Mouse (Mus musculus): ENCODE data around the gene Sec23ip.
A peak's percentile ranks its signal among the peaks of the same experiment; 100 is the strongest.
"Not testable (repeated sequence)": the region's sequence is repeated elsewhere in the genome, so short reads cannot be mapped to it uniquely, and the experiment has no call there.

Gene Sec23ip

DNA sequence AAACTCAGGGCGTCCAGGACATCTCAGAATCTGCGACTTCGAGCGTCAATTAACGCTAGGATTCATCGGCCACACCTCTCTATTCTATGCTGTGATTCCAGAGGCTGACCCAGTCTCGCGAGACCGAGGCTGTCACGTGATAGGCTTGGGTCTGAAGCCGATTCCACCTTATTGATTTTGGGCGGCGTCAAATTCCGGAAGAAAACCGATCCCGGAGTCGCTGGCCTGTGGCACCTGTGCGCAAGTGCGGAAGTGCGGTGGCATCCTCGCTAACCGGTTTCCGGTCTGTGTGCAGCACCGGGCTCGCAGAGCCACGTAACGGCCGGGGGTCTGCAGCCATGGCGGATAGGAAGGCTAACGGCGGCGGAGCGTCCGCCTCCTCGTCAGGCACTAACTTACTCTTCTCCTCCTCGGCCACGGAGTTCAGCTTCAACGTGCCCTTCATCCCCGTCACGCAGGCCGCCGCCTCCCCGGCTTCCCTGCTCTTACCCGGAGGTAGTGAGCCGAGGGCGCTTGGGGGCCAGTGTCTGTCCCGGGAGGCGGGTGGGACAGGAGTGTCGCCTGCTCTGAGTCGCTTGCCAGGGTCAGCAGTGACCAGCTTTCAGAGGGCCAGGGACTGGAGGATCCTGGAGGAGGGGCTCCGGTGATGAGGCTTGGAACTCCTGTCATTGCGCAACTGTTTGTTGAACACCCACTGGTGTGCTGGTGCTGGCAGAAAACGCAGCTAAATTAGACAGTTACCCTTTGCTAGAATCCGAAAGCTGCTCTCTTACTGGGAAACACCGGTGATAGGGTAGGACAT is at the start of gene Sec23ip:
TSS of gene Sec23ip (plus strand) at position 260 of the 802 bp plus-strand sequence.
- DNase-seq (ENCODE audit: low read depth, low spot score), result peak; percentile 97

DNA sequence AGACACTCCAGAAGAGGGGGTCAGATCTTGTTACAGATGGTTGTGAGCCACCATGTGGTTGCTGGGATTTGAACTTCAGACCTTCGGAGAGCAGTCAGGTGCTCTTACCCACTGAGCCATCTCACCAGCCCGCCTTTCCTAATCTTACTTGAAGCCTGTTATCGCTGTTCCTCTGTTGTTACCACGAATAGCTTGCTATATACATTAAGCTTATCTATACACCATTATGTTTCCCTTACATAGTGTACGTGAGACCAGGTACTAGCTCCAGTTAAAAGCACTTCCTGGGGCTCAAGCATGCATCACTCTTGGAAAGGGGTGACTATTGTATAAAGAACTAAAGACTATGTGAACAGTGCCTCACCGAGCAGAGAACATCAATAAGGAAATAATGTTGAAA is 44.8 kb upstream of the Sec23ip start:
- DNase-seq (ENCODE audit: low read depth, low spot score), result not testable (repeated sequence)

DNA sequence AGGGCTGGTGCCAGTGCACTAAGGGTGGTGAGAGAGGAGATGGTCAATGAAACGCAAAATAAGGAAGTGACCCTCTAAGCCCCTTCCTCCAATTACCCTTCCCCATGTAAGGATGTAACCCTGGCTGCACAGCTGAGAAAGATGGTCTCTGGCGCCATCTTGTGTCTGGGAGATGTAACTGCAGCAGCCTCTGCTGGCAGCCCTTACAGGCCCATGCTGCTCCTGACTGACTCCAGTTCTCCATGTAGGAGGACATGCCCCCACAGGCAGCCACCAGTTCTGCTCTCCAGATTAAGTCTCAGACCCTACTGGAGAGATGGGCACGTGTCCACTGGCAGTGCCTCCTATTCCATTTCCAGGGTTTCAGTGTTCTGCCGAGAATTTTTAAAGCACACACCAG is 39.0 kb upstream of the Sec23ip start:
- DNase-seq (ENCODE audit: low read depth, low spot score), result peak; percentile 46

DNA sequence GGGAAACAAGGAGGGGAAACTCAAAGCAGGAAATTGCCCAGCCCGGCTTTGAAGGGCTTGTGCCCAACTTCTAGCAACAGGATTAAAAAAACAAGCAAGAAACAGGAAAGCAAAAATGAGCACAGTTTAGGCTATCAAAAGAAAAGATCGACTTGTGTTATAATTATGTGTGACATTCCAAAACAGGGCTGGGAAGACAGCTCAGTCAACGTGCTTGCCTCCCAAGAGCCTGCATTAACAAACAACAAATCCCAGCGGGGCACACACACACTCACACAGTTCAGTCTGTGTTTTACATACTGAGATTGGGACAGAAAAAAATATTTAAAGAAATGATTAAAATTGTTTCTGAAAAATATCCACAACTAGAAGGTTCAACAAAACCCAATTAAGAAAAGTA is 26.8 kb upstream of the Sec23ip start:
- no peak for DNase-seq (ENCODE audit: low read depth, low spot score)

DNA sequence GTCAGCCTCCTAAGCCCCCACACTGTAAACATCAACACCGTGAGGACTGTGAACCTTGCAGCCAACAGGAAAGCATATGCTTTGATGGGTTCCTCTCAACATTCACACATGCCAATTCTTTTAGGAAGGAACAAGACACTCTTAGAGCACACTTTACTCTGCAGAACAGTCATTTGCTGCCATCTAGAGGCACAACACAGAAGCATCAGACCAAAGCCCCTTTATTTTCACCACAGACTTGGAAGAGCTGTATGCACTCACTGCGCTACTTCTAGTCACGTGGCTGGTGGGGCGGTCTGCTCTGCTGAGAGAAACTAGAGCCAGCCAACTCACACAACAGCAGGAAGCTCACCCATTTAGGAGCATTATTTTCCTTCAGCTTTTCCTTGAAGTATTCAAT is 20.0 kb upstream of the Sec23ip start:
- peak; percentile 56 for DNase-seq (ENCODE audit: low read depth, low spot score)

DNA sequence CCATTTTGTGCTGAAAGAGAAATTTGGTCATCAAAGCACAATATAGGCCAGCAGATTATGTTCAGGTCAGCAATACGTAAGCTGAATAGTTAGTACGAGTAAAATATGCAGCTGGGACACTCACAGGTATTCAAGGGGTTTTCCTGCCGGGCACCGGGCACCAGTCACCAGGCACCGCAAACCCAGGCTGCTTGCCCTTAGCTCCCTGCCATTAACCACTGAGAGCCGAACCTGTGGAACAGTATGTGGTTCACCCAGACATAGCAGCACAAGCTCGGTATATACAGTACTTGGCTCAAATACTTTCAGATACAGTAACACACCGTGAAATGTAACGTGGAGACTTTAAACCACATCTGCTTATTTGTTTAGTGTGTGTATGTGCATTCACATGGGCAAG is 19.6 kb upstream of the Sec23ip start:
- no peak for DNase-seq (ENCODE audit: low read depth, low spot score)

DNA sequence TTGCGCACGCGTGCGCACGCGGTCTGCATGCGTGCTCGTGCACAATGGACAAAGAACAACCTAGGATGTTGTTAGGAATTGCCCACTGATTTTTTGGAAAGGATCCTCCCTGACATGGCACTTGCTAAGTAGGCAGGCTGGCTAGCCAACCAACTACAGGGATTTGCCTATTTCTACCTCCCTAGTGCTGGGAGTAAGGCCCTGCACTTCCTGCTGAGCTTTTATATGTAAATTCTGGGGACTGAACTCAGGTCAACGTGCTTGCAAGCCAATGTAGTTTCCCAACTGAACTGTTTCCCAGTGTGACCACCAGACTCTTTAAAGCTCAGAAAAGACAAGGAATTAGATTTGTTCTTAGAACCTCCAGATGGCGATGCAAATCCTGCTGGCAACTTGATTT is 17.7 kb upstream of the Sec23ip start:
- DNase-seq (ENCODE audit: low read depth, low spot score), result no peak

DNA sequence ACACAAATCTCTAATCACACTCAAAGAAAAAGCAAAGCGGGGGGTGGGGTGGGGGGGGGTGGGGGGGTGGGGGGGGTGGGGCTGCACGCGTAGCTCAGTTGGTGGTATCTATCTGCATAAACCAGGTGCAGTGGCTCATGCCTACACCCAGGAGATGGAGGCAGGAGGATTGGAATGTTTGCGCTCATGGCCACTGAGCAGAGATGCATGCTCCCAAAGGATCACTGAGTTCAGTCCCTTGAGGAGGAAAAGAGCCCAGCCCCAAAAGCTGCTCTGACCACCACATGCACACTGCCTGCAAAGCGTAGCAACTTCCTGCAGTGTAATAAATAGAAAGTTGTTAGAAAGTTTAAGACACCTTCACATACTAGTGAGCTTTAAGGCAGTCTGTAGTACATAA is 17.0 kb upstream of the Sec23ip start:
- DNase-seq (ENCODE audit: low read depth, low spot score), result no peak

DNA sequence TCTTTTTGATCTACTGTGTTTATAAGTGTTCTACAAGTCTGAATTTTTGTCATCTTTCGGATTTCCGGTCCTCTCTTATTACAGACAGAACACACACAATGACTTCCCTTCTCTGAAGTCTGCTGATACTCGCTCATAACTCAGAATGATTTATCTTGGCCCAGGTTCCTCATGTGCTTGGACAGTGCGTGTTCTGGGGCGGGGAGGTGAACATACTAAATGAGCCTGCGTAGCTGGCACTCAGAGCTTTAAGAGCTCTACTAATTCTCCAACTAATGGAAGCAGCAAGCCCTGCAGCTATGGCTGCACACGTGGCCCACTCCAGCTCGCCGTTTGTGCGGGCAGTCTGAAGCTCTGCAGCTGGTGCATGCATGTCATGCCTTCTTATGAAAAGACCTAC is 16.0 kb upstream of the Sec23ip start:
- DNase-seq (ENCODE audit: low read depth, low spot score), result no peak

DNA sequence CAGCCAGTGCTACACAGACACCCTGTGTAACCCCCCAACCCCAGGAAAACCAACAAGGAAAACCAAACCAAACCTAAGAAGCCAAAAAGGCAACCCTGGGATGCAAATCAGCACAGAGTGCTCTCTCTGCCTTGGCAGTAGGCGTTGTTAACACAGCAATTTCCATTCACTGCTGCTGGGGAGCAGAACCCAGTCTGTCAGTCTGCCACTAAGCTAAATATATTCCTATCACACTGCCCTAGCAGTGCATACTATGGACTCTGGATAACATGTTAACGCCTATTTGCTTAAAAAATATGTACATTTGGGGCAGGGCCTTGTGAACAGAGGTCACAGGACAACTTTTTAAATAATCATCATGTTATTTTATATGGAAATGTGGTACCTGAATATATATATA is 13.2 kb upstream of the Sec23ip start:
- DNase-seq (ENCODE audit: low read depth, low spot score), result no peak

DNA sequence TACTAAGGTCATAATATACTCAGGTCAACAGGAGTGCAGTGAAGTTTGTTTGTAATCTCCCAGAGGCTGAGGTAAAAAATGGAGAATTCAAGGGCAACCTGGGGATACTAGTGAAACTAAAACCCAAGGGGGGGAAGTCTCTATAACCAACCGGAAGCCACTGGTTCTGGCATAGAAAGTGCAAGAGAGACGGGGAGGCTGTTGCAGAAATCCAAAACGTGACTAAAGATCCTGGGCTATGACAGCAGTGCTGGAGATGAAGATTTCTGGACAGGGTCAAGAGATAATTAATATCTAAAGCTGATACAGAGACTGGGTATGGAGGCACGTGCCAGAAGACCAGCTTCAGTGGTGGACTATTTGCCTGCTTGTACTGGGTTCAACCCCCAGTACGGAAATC is 6.7 kb upstream of the Sec23ip start:
- DNase-seq (ENCODE audit: low read depth, low spot score), result no peak

DNA sequence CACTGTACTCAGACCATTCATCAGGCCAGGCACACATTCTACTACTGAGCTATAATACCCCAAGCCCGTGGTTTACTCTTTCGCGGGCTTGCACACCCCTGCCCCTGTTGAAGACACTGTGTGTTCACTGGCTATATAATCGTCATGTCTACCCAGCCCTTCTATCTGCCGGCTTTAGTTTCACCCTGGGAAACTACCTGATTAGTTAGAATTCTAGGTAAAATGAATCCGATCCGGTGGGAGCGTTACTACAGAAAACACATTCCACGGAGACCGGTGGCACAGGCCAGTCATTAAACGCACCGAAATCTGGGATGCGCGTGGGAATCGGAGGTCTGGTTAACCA is 5.7 kb upstream of the Sec23ip start:
- DNase-seq (ENCODE audit: low read depth, low spot score), result no peak

DNA sequence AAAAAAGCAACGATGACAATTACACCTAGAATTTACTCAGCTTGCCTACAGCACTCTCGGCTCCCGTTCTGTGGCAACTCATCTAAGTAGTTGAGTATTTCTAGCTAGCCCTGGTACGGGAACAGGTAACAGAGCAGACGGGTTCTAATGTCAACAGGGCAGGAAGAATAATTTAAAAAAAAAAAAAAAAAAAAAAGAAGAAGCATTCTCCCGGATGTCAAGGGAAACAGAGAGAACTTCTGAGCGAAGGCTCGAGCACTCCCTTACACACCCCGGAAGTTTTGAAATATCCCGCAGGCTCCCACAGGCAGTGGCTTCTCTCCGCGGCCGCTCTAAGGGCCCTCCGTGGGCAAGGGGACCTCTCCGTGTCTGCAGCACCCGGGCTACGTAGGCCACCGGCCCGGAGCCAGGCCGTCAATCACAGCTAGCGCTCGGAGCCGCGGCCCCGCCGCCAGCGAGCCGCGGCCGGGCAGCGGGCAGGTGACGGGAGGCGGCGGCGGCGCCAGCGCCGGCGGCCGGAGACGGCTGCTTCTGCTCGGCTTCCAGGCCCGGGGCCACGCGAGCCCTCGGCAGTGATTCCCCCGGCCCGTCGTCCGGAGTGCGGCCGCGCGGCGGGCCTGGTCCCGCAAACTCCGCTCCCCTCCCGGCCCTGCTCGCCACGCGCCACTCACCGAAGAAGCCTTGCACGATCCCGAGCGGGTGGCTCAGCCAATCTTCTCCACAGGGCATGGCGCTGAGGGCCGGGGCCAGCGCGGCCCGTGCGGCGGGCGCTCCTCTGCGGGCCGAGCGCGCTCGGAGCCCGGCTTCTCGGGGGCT is 5.1 kb upstream of the Sec23ip start:
- no peak for DNase-seq (ENCODE audit: low read depth, low spot score)

DNA sequence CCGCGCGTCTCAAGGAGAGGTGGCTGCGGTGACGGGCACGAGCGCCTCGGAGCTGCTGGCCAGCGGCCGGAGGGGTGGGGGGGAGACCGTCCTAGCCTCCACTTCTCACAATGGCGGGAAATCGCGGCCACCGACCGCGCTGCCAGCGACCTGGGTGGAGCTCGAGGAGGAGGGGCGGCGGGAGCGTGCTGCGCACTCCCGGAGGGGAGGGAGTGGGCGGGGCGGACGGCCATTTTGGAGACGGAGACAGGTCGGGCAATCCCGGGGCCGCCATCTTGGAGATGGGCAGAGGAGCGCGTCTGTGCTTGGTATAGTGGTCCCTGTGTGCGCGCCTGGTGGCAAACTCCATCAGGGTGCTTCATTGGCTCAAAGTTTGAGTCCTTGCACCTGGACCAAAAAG is 4.4 kb upstream of the Sec23ip start, which contains the start of gene Mcmbp:
TSS of gene Mcmbp (minus strand) at position 162 of the 400 bp plus-strand sequence.
- DNase-seq (ENCODE audit: low read depth, low spot score), result peak; percentile 88

DNA sequence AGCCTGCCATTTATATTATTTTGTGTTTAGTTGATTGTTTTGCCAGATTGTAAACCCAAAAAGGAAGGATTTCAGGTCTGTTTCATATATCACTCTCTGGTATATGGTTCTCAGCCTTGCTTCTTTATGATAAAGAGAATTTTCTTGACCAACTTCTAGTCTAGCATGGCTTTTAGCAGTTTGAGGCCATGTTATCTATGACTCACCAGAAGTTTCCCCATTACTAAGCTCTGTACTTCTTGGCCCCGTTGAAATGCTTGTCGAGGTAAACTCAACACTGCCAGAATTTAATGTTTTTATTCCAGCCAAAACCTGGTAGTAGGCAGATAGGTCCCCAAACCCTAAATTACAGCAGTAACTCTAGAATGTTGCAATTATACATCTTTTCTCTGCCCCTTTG is 845 bp upstream of the Sec23ip start:
- DNase-seq (ENCODE audit: low read depth, low spot score), result no peak

DNA sequence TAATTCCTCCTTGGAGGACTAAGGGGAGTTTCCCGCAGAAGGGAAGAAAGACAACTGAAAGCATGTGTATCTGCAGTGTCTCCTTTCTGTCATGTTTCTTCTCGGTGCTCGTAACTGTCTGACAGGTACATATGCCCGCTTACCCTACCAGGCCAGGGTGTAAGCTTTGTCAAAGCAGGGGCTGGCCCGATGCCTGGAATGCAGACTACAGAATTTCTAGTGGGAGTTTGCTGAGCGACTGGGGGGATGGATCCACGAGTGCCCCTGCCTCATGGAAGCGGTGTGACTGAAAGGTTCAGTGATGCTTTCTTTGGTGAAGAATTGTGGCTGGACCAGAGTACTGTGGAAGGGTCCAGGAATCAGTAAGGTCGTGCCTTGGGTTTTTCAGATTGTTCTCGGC is 1.4 kb downstream of the Sec23ip start:
- DNase-seq (ENCODE audit: low read depth, low spot score), result no peak

DNA sequence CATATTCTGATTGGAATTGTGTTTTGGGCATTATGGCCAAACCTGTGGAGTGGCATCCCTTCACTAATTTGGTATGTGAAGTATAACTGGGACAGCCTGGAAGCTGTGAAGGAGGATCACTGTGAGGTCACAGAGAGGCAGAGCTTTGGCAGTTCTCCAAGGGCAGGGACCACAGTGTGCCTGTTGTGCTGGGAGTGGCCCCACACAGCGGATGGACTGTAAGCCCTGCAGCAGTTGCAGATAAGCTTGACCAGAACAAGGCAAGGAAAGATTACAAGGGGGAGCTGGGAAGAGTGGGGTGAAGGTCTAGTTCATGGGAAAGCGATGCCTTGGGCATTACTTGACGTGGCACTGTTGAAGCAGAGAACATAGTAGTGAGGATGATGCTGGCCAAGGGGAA is 4.0 kb downstream of the Sec23ip start:
- DNase-seq (ENCODE audit: low read depth, low spot score), result no peak

DNA sequence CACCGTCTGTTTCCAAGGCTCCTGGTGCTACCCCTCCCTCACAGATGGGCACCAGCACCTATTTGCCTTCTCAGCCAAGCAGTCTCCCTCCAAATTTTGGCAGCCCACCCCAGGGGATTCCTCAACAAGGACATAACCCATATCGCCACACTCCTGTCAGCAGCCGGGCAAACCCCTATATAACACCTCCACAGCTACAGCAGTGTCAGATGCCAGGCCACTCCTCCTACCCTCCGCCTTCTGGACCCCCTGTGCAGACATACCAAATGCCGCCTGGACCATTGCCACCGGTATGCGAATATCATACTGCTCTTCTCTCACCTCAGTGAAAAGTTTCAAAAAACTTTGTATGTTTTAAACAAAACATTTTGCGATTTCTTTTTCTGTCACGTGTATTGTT is 5.6 kb downstream of the Sec23ip start:
- DNase-seq (ENCODE audit: low read depth, low spot score), result no peak

DNA sequence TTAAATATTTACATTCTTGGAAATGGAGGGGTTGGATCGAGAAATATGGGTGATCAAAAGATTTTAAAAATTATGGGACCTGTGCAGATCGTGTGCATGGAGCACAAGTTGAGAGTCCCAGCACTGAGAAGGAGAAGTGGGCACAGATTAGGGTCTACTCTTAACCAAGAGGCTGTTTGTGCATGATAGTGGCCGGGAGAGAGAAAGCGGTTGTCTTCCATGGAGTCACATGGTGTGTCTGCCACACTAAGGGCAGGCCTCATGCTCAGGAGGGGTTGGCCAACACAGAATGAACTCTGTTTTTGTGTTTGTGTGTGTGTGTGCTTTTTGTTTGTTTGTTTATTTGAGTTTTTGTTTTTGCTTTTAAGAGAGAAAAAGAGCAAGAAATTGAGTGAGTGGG is 7.3 kb downstream of the Sec23ip start:
- no peak for DNase-seq (ENCODE audit: low read depth, low spot score)

DNA sequence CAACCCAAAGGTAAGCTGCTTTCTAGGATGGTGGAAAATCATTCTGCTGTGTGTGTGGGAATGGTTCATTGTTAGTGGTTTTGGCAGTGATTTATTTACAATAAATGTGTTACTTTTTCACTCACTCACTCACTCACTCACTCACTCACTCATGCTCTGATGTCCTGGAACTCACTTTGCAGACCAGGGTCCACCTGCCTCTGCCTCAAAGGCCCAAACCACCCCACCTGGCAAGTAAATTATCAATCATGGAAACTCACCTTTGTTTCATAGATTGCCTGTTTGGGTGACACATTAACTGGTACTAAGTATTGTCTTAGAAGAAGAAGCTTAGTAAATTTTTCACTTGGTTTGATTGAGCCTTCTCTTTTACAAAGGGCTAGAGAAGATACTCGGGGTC is 10.7 kb downstream of the Sec23ip start:
- DNase-seq (ENCODE audit: low read depth, low spot score), result no peak

DNA sequence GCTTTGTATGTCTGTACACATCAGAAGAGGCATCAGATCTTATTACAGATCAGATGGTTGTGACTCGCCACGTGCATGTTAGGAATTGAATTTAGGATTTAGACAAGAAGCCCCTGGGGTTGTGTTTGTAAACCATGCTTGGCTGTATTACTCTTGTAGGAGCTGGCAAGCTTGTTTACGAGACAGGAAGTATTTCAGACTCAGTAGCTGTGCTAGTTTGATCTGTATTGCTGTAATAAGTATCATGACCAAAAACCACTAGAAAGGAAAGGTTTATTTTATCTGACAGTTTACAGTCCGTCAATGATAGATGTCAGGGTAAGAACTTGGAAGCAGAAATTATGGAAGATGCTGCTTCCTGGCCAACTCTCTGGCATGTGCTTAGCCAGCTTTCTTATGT is 14.2 kb downstream of the Sec23ip start:
- DNase-seq (ENCODE audit: low read depth, low spot score), result no peak

DNA sequence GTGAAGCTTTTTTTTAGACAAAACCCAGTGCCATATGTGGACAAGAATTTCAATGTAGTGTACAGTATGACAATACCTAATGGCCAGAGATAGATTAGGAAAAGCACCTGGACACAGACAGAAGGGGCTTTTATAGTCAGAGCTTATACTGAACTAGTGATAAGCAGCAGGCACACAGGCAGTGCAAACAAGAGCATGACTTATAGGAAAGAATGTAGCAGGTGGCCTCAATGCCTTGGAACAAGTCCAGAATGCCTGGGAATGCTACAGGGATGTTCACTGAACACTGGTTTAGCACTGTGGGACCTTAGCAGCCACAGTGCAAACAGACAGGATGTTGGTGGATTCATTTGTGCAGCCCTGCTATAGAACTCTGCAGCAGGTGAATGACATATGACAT is 22.0 kb downstream of the Sec23ip start:
- no peak for DNase-seq (ENCODE audit: low read depth, low spot score)

DNA sequence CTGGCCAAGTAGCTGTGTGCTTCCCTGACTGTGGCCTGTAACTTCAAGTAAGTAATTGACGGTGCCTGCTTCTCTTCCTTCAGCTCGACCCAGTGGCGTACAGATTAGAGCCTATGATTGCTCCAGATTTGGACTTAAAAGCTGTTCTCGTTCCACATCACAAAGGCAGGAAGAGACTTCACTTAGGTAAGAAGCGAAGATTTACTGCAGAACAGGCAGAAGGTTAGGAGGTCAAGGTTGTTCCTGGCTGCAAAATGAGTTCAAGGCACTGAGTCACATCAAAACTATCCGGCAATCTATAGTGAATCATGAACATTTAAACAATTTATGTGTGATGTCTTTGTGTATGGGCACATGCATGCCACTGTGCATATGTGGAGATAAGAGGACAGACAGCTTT is 32.5 kb downstream of the Sec23ip start:
- no peak for DNase-seq (ENCODE audit: low read depth, low spot score)
